Mouse (Mus musculus) midbrain, embryonic 16.5 days (tissue): ENCODE data around the gene Snrpa. TPM values are rescaled to one million over a fixed set of nuclear protein-coding genes. Genes with fewer than 3 reads are reported as not detected.

Experiments used
- ATAC-seq: fragments of 200-750 bp; cut with Nextera tagmentation; 2 replicates; pipeline ENCODE4 v1.8.0; 2017; ENCODE audit warnings: moderate TSS enrichment
- H3K27ac ChIP-seq: fragments of 300-500 bp; sonication (generic); 2 replicates; pipeline ENCODE4 v1.5.1; 2014; ENCODE audit warnings: mild to moderate bottlenecking, low read length, mixed read lengths
- H3K27me3 ChIP-seq: fragments of 300-500 bp; sonication (generic); 2 replicates; pipeline ENCODE4 v1.6.1; 2014; ENCODE audit warnings: low read depth, low read length, mixed read lengths; ENCODE audit not compliant: control insufficient read depth, insufficient read depth
- H3K36me3 ChIP-seq: fragments of 300-500 bp; sonication (generic); 2 replicates; pipeline ENCODE4 v1.6.1; 2014; ENCODE audit warnings: mild to moderate bottlenecking, low read length, moderate library complexity, mixed read lengths; ENCODE audit not compliant: control insufficient read depth, insufficient read depth
- H3K4me1 ChIP-seq: fragments of 300-500 bp; sonication (generic); 2 replicates; pipeline ENCODE4 v1.6.1; 2014; ENCODE audit warnings: mild to moderate bottlenecking, low read length, mixed read lengths; ENCODE audit not compliant: control insufficient read depth, insufficient read depth
- H3K4me2 ChIP-seq: fragments of 300-500 bp; sonication (generic); 2 replicates; pipeline ENCODE4 v1.6.1; 2014; ENCODE audit warnings: mild to moderate bottlenecking, low read length, mixed read lengths
- H3K4me3 ChIP-seq: fragments of 300-500 bp; sonication (generic); 2 replicates; pipeline ENCODE4 v1.5.1; 2014; ENCODE audit warnings: low read depth, mild to moderate bottlenecking, low read length, moderate library complexity, mixed read lengths
- H3K9ac ChIP-seq: fragments of 300-500 bp; sonication (generic); 2 replicates; pipeline ENCODE4 v1.6.1; 2014; ENCODE audit warnings: low read depth, low read length, mixed read lengths
- H3K9me3 ChIP-seq: fragments of 300-500 bp; sonication (generic); replicated peaks from 2 replicates; pipeline ENCODE4 v1.6.1; 2014; ENCODE audit warnings: mild to moderate bottlenecking, low read length, mixed read lengths; ENCODE audit not compliant: control insufficient read depth, poor library complexity, severe bottlenecking
- WGBS: fragments of 180-500 bp; shearing (Covaris S2); extraction: QIAGEN DNeasy Blood & Tissue Kit; methylation state at CpG from one replicate; pipeline ENCODE4 v1.1.7; 2014; 5-methylcytosine and 5-hydroxymethylcytosine counted together
- polyA plus RNA-seq: library from polyadenylated mRNA; unstranded; fragments of >200 nt; fragmentation: Nextera tagmentation; extraction: Ambion mirVana; gene quantifications from 2 replicates; pipeline ENCODE4 v1.2.1, GENCODE M21; 2015

The Snrpa gene
- polyA plus RNA-seq, 1 experiment from 2014 or later = 192 TPM

DNA sequence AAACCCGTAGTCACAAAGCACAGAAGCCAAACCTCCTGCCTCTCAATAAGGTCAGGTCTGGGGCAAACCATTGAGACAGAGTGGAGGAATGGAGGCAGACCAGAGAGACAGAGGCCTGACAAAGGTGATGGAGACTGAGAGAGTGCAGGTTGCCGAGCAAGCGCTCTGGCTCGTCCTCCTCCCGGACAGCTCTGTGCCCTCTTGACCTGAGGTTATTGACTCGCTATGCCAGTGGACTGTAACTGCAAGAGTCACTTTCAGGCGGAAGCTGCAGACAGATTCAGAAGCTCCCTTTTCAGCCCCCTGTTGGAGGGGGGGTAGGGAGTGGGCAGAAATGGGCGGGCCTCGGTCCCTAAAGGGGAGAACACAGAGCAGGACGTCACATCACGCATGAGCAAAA is 23.9 kb upstream of the Snrpa start:
- peaks cover 9% of the 10 kb centered on the region; the same call in 1 of the 2 replicates for H3K36me3 ChIP-seq
- no peak overlapping the region for H3K4me2 ChIP-seq
- no peak overlapping the region for H3K9ac ChIP-seq
- ATAC-seq = no peak
- H3K9me3 ChIP-seq = no peaks in the 10 kb centered on the region
- no peak overlapping the region for H3K27ac ChIP-seq
- no peak overlapping the region for H3K4me3 ChIP-seq
- H3K4me1 ChIP-seq = peaks cover 19% of the 10 kb centered on the region
- WGBS = 81% methylated on average over 11 of the region's 11 CpGs
- H3K27me3 ChIP-seq = no peaks in the 10 kb centered on the region

- Histone ChIP-seq H3K4me3 (no peak overlapping the region), H3K4me1 (peaks cover 5% of the 10 kb centered on the region), H3K9me3 (no peaks in the 10 kb centered on the region), H3K27ac (no peak overlapping the region), H3K4me2 (no peak overlapping the region), H3K9ac (no peak overlapping the region), H3K27me3 (no peaks in the 10 kb centered on the region), H3K36me3 (peaks cover 14% of the 10 kb centered on the region)
- 85% methylated on average over 7 of the region's 7 CpGs for WGBS
- no peak for ATAC-seq
Observed at GRCm38 (mm10) chr7:27218586-27218985, 22.5 kb upstream of the Snrpa start.

DNA sequence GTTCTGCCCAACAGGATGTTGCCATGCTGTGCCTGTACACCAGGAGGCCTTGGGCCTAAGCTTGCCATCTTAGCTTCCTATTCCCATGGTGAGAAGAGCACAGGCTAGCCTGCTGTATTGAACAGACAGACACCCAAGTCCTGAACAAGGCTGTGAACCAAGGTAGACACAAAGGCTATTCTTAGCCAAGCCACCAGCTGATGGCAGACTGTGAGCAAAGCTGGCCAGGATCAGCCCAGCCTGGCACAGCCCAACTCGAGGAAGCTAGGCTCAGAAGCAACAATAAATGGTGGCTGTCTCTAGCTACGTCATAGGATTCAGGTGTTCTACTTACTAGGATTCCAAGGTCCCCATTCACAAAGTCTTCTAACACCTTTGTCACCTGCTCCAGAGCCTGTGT is 16.6 kb upstream of the Snrpa start:
- H3K27me3 ChIP-seq = no peaks in the 10 kb centered on the region
- no peak overlapping the region for H3K27ac ChIP-seq
- peaks cover 40% of the 10 kb centered on the region for H3K36me3 ChIP-seq
- no peak for ATAC-seq
- no peaks in the 10 kb centered on the region for H3K4me1 ChIP-seq
- H3K4me3 ChIP-seq = no peak overlapping the region
- no peak overlapping the region for H3K4me2 ChIP-seq
- no peaks in the 10 kb centered on the region for H3K9me3 ChIP-seq
- H3K9ac ChIP-seq = no peak overlapping the region
- WGBS = 91% methylated on average over 2 of the region's 2 CpGs

- ATAC-seq = no peak
- Histone ChIP-seq H3K36me3 (peaks cover 25% of the 10 kb centered on the region), H3K4me1 (no peaks in the 10 kb centered on the region), H3K27ac (no peak overlapping the region), H3K4me2 (no peak overlapping the region), H3K27me3 (no peaks in the 10 kb centered on the region), H3K4me3 (no peak overlapping the region), H3K9me3 (no peaks in the 10 kb centered on the region), H3K9ac (no peak overlapping the region)
- 96% methylated on average over 8 of the region's 8 CpGs for WGBS
Observed at GRCm38 (mm10) chr7:27203730-27204449, 7.8 kb upstream of the Snrpa start.

DNA sequence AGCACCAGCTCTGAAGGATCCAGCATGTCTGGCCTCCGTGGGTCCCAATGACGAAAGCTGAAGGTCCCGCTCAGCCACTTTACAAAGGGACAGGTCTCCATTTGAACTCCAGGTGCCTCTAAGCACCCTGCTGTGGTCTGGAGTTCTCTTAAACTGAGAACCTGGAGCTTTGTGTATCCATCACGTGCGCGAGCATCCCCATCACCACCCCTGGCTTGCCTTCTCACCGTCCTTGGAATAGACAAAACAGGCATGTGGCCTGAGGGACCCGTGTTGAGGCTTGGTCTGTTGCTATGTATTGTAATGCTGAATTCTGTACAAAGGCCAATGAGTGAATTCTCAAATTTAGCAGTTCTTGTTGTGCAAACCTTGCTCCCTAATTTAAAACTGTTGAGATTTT is 2.7 kb upstream of the Snrpa start:
- no peak overlapping the region for H3K27ac ChIP-seq
- ATAC-seq = no peak
- no peaks in the 10 kb centered on the region for H3K9me3 ChIP-seq
- WGBS = 93% methylated on average over 8 of the region's 8 CpGs
- H3K4me2 ChIP-seq = no peak overlapping the region
- H3K4me1 ChIP-seq = peaks cover 18% of the 10 kb centered on the region
- no peaks in the 10 kb centered on the region for H3K27me3 ChIP-seq
- H3K4me3 ChIP-seq = no peak overlapping the region
- H3K36me3 ChIP-seq = 0 out of 2 replicates have a peak, but pooled peaks cover 4% of the 10 kb centered on the region
- H3K9ac ChIP-seq = no peak overlapping the region

DNA sequence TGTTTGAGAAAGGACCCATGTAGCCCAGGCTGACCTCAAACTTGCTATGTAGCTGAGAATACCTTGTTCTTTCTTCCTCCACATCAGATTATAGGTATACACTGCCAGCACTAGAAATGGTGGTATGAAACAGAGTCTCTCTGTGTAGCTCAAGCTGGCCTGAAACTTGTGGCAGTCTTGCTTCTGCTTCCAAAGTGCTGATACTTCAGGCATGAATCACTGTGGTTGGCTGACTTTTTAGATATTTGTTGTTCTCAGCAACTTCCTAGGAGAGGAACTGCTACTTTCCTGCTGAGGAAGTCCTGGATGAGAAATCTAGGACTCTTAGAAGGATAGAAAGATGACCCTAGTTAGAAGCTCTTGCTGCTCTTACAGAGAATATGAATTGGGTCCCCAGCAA is 2.3 kb upstream of the Snrpa start:
- no peak overlapping the region for H3K4me2 ChIP-seq
- H3K9ac ChIP-seq = no peak overlapping the region
- H3K9me3 ChIP-seq = no peaks in the 10 kb centered on the region
- H3K27me3 ChIP-seq = no peaks in the 10 kb centered on the region
- no peak overlapping the region for H3K4me3 ChIP-seq
- peaks cover 7% of the 10 kb centered on the region; the same call in 1 of the 2 replicates for H3K36me3 ChIP-seq
- ATAC-seq = no peak
- peaks cover 22% of the 10 kb centered on the region for H3K4me1 ChIP-seq
- no peak overlapping the region for H3K27ac ChIP-seq

DNA sequence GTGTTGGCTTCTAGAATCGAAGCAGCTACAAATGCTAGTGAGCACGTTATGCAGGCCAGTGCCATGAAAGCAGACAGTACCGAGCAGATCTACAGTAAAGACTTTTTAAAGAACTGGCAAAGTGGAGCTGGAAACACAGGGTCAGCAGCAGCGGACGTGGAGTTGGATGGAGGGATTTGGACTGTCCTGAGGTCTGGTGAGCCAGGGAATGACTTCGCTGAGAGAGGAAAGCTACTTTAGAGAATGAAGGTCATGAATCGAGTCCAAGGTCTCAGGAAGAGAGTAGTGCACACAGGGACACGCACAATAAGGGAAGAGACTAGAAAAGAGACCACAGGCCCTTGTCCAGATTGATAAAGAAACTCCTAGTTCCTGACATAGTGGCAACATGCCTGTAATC is 1.6 kb upstream of the Snrpa start:
- no peak overlapping the region for H3K4me3 ChIP-seq
- peaks cover 10% of the 10 kb centered on the region; the same call in 1 of the 2 replicates for H3K36me3 ChIP-seq
- no peaks in the 10 kb centered on the region for H3K27me3 ChIP-seq
- 91% methylated on average over 8 of the region's 8 CpGs for WGBS
- H3K27ac ChIP-seq = no peak overlapping the region
- ATAC-seq = no peak
- H3K4me2 ChIP-seq = no peak overlapping the region
- no peaks in the 10 kb centered on the region for H3K9me3 ChIP-seq
- H3K9ac ChIP-seq = no peak overlapping the region
- H3K4me1 ChIP-seq = peaks cover 27% of the 10 kb centered on the region

GRCm38 (mm10) chr7:27197136-27197535 is 1.1 kb upstream of the Snrpa start:
- H3K4me3 ChIP-seq = no peak overlapping the region
- H3K4me1 ChIP-seq = peaks cover 27% of the 10 kb centered on the region
- no peaks in the 10 kb centered on the region for H3K9me3 ChIP-seq
- peaks cover 11% of the 10 kb centered on the region for H3K36me3 ChIP-seq
- 86% methylated on average over 3 of the region's 3 CpGs for WGBS
- no peak overlapping the region for H3K4me2 ChIP-seq
- H3K27me3 ChIP-seq = no peaks in the 10 kb centered on the region
- ATAC-seq = no peak
- no peak overlapping the region for H3K9ac ChIP-seq
- no peak overlapping the region for H3K27ac ChIP-seq

GRCm38 (mm10) chr7:27193731-27194130 is 2.3 kb downstream of the Snrpa start:
- ATAC-seq = no peak
- H3K9ac ChIP-seq = no peak overlapping the region
- H3K4me2 ChIP-seq = peak overlapping the region; percentile 17; the same call in 1 of the 2 replicates
- WGBS = 92% methylated on average over 4 of the region's 4 CpGs
- H3K9me3 ChIP-seq = no peaks in the 10 kb centered on the region
- H3K36me3 ChIP-seq = peaks cover 42% of the 10 kb centered on the region
- no peak overlapping the region for H3K27ac ChIP-seq
- H3K4me1 ChIP-seq = peaks cover 27% of the 10 kb centered on the region
- no peaks in the 10 kb centered on the region for H3K27me3 ChIP-seq
- 0 out of 2 replicates have a peak overlapping the region, but pooled peaks have one; percentile 0 for H3K4me3 ChIP-seq
